Mouse (Mus musculus) cerebellum, adult 2 months (tissue): ENCODE measurements at regions not wholly inside any gene's neighbourhood (a gene's known extent, or its start where the extent isn't known, plus 50 kb on each side); places are given as distances from the start of the nearest gene placed in this dataset.

Experiments used
- CTCF ChIP-seq: fragments of 200-500 bp; IDR thresholded peaks from 2 replicates; pipeline ENCODE4 v1.5.1; 2011; ENCODE audit warnings: low read depth, mild to moderate bottlenecking, control low read depth, low read length, moderate library complexity, borderline replicate concordance; ENCODE audit not compliant: insufficient read depth
- POLR2A ChIP-seq: fragments of 200-500 bp; IDR thresholded peaks from 2 replicates; pipeline ENCODE4 v1.6.1; 2011; ENCODE audit warnings: low read length, control low read depth, borderline replicate concordance; ENCODE audit not compliant: insufficient read depth

- no peak for TF ChIP-seq POLR2A
- no peak for TF ChIP-seq CTCF
These were observed 109.6 kb upstream of the Jun start for GRCm38 (mm10) chr4:95161670-95162020.
